Mouse (Mus musculus) small intestine, adult 2 months (tissue): Measurements from ENCODE around the gene Fam187b. TPM values are rescaled to one million over a fixed set of nuclear protein-coding genes. Genes with fewer than 3 reads are reported as not detected.
A peak's percentile ranks its signal among the peaks of the same experiment; 100 is the strongest.

Source experiments
- H3K27ac ChIP-seq: fragments of 200-500 bp; 2 replicates; pipeline ENCODE4 v1.5.1; 2012; ENCODE audit warnings: low read depth, low read length, control low read depth, inconsistent platforms; ENCODE audit not compliant: insufficient read depth
- H3K27me3 ChIP-seq: fragments of 200-500 bp; 2 replicates; pipeline ENCODE4 v1.6.1; 2012; ENCODE audit warnings: mild to moderate bottlenecking, moderate library complexity, low read length, inconsistent platforms; ENCODE audit not compliant: control insufficient read depth, insufficient read depth
- H3K36me3 ChIP-seq: fragments of 200-500 bp; 2 replicates; pipeline ENCODE4 v1.6.1; 2012; ENCODE audit warnings: mild to moderate bottlenecking, low read length, control low read depth, inconsistent platforms; ENCODE audit not compliant: control insufficient read depth, insufficient read depth
- H3K4me1 ChIP-seq: fragments of 200-500 bp; 2 replicates; pipeline ENCODE4 v1.6.1; 2012; ENCODE audit warnings: low read length, inconsistent platforms, mixed read lengths; ENCODE audit not compliant: control insufficient read depth, insufficient read depth, insufficient read length
- H3K4me3 ChIP-seq: fragments of 200-500 bp; 2 replicates; pipeline ENCODE4 v1.5.1; 2012; ENCODE audit warnings: low read depth, mild to moderate bottlenecking, control low read depth, inconsistent platforms, low read length, moderate library complexity
- CTCF ChIP-seq: fragments of 200-500 bp; IDR thresholded peaks from 2 replicates; pipeline ENCODE4 v1.5.1; 2012; ENCODE audit warnings: low read depth, mild to moderate bottlenecking, control low read depth, inconsistent platforms, low read length, moderate library complexity, mixed read lengths; ENCODE audit not compliant: insufficient replicate concordance, insufficient read length; ENCODE audit errors: extremely low read depth
- POLR2A ChIP-seq: fragments of 200-500 bp; IDR thresholded peaks from 2 replicates; pipeline ENCODE4 v1.6.1; 2012; ENCODE audit warnings: low read depth, mild to moderate bottlenecking, control low read depth, inconsistent platforms, low read length, moderate library complexity
- WGBS: fragments of 180-500 bp; shearing (Covaris S2); methylation state at CpG from one replicate; pipeline ENCODE4 v1.1.7; 2018; 5-methylcytosine and 5-hydroxymethylcytosine counted together
- polyA plus RNA-seq: library from polyadenylated mRNA; depleted of rRNA; stranded (reverse); fragments of >200 nt; gene quantifications from 2 replicates; pipeline ENCODE4 v1.2.3, GENCODE M21; 2012

Gene Fam187b
- polyA plus RNA-seq, 1 experiment, result 9.8 TPM

DNA sequence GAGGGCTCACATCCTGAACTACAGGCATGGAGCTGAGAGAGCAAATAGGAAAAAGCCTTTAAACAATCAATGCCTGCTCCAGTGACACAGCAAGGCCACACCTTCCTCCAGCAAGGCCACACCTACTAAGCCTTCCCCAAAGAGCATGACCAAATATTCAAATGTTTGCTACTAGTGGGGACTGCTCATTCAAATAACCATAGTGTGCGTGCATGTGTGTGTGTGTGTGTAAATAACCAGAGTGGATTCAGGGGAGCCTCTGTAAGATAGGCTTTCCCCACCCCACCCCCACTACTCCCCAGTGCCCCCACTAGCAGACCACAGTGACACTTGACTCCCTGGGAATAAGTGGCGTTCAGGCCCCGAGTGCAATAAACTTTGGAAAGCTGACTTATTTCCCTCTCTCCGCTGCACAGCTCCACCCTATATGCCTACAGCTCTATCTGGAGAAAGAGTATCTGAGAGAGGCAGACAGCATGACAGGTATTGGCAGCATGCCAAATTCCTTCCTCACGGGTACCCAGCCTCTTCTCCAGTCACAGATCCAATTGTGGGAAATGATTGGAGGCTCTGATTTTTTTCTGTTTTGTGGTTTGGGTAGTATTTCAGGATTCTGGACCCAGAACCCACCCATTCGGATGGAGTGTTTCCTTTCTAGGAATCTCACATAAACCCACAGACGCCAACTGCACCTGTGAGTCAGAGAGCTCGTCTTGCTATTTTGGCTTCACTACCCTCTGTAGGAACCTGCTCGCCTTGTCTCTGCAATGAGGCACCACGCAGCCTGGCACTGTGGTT, 43.7 kb downstream of the Fam187b start:
- 27% methylated on average over 10 of the region's 10 CpGs for WGBS
- no peaks in the 10 kb centered on the region for H3K27me3 ChIP-seq
- H3K4me1 ChIP-seq, result peaks cover 6% of the 10 kb centered on the region; the same call in 1 of the 2 replicates
- H3K4me3 ChIP-seq, result no peak overlapping the region
- TF ChIP-seq POLR2A (no peak), CTCF (no peak)
- no peak overlapping the region for H3K27ac ChIP-seq
- no peaks in the 10 kb centered on the region for H3K36me3 ChIP-seq

DNA sequence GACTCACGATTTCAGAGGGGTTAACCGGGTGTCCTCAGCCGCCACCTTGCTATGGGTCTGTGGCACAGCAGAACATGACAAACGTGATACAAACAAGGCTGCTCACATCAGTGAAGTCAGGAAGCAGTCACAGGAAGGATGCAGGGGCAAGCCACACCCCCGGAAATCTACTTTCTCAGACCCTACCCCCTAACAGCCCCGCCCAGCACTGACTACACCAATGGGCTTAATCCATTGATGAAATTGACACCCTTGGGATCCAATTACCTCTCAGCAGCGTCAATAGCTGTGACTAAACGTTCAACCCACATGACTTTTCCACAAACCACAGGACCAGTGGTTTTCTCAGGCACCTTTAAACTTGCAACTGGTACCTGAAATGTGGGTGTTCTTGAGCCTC, 55.0 kb downstream of the Fam187b start:
- no peak overlapping the region for H3K27ac ChIP-seq
- WGBS, result 66% methylated on average over 8 of the region's 8 CpGs
- no peaks in the 10 kb centered on the region for H3K4me1 ChIP-seq
- H3K36me3 ChIP-seq, result no peaks in the 10 kb centered on the region
- no peak for TF ChIP-seq CTCF
- no peak for TF ChIP-seq POLR2A
- H3K27me3 ChIP-seq, result no peaks in the 10 kb centered on the region
- no peak overlapping the region for H3K4me3 ChIP-seq

DNA sequence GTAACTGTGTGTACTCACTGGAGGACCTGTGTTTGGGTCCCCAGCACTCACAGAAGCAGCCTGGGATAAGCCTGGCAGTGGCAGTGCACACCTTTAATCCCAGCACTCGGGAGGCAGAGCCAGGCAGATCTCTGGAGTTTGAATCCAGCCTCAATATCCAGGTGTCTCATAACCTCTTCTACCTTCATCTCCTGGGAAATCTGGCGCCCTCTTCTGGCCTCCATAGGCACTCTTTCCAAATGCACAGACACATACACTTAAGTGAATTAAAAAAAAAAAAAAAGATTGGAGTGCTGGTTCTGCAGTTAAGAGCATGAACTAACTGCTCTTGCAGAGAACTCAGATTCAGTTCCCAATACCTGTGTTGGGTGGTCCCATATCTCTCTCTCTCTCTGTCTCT, 57.1 kb downstream of the Fam187b start:
- no peaks in the 10 kb centered on the region for H3K36me3 ChIP-seq
- WGBS, result 78% methylated on average over 2 of the region's 2 CpGs
- no peak overlapping the region for H3K4me3 ChIP-seq
- no peak overlapping the region for H3K27ac ChIP-seq
- no peak for TF ChIP-seq POLR2A
- TF ChIP-seq CTCF, result no peak
- no peaks in the 10 kb centered on the region for H3K27me3 ChIP-seq
- no peaks in the 10 kb centered on the region for H3K4me1 ChIP-seq

DNA sequence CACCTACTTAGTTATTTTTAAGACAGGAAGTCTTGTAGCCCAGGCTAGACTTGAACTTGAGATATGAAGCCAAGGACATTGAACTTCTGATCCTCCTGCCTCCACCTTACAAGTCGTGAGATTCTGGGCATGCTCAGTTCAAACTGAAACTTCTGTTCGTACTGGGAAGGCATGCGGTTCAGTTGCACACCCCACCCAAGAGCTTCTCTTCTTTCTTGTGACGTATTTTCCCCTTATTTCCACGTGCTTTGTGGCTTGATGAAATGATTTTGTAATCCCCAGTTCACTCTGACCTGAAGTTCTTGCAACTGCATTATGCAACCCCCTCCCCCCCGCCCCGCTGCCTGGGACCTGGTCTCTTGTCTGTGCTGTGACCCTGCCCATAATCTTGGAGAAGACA, 58.1 kb downstream of the Fam187b start:
- no peak overlapping the region for H3K4me3 ChIP-seq
- no peak for TF ChIP-seq POLR2A
- TF ChIP-seq CTCF, result no peak
- no peaks in the 10 kb centered on the region for H3K36me3 ChIP-seq
- H3K4me1 ChIP-seq, result no peaks in the 10 kb centered on the region
- H3K27ac ChIP-seq, result no peak overlapping the region
- H3K27me3 ChIP-seq, result no peaks in the 10 kb centered on the region
- WGBS, result 80% methylated on average over 7 of the region's 7 CpGs

DNA sequence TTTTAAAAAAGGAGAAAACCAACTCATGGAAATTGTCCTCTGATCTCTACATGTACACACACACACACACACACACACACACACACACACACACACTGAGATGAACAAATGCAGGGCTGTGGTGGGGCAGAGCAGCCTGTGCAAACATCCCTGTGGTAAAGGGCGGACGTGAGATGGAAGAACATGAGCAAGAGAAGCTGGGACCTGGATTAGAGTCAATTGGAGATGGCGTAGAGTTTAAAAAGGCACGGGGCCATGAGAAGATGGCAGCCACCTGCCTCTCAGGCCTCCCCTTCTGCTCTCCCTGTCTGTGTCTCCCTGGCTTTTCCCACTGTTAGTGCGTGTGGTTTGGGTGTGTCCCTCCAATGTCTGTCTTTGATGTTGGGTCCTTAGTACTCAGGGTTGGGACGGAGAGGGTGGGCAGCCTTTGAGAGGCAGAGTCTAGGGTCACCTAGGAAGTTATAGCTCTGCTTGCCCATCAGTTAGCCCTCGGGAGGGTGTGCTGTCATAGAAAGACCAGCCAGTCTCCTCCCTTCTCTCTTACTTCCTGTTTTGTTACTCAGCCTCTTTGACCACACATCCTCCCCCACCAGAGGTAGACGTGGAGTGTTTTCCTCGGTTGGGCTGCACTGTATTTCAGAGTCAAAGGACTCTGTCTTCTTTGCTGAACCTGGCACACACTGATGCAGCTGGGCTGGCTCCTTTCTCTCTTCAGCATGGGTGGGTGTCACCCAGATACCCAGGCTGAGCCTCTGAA, 60.0 kb downstream of the Fam187b start:
- H3K36me3 ChIP-seq, result no peaks in the 10 kb centered on the region
- no peak overlapping the region for H3K4me3 ChIP-seq
- H3K27ac ChIP-seq, result peak overlapping the region; percentile 69
- WGBS, result 48% methylated on average over 9 of the region's 9 CpGs
- TF ChIP-seq POLR2A (no peak), CTCF (no peak)
- no peaks in the 10 kb centered on the region for H3K27me3 ChIP-seq
- no peaks in the 10 kb centered on the region for H3K4me1 ChIP-seq

DNA sequence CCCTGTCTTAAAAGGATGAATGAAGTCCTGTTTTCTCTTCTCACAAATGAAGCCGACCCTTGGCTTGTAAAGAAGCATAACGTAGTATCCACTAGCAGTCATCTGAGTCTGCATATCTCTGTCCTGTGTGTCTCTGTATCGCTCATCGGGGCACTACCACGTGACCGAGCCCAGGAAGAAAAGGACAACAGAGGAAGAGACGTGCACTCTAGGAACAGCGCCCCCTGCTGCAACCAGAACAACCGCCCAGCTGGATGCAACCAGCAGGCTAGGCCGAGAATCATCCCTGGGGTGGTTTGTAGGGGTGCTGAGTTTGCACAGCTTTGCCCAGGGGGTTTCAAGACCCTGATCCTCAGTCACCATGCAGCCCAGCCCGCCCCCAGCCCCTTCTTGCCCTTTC, 61.2 kb downstream of the Fam187b start:
- Histone ChIP-seq H3K36me3 (no peaks in the 10 kb centered on the region), H3K27ac (peak overlapping the region; percentile 69; the same call in 1 of the 2 replicates), H3K4me1 (no peaks in the 10 kb centered on the region), H3K4me3 (no peak overlapping the region), H3K27me3 (no peaks in the 10 kb centered on the region)
- peak; percentile 33; the same call in 1 of the 2 replicates for TF ChIP-seq CTCF
- TF ChIP-seq POLR2A, result no peak
- 54% methylated on average over 11 of the region's 11 CpGs for WGBS

DNA sequence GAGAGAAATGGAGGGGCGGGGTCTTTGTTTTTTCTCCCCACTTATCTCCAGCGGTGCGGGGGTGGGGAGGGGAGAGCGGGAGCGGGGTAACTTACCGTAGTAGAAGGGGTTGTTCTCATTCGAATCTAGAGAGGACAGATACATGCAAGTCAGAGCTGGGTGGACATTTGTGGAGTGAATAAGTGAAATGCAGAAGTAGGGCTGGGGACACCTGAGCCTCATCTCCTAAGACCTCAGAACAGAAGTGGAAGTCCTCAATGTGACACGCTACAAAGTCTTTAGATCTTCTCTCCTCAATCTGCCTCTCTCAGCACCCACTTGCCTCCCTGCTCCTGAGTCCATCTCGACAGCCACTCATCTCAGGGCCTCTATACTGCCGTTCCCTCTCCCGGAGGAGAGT, 61.7 kb downstream of the Fam187b start:
- Histone ChIP-seq H3K27me3 (no peaks in the 10 kb centered on the region), H3K36me3 (no peaks in the 10 kb centered on the region), H3K4me1 (no peaks in the 10 kb centered on the region), H3K27ac (no peak overlapping the region), H3K4me3 (no peak overlapping the region)
- TF ChIP-seq CTCF (no peak), POLR2A (no peak)
- WGBS, result 82% methylated on average over 11 of the region's 11 CpGs
